Mouse (Mus musculus): ENCODE measurements around the gene 1700003E16Rik. TPM values are rescaled to one million over a fixed set of nuclear protein-coding genes. Genes with fewer than 3 reads are reported as not detected.

1700003E16Rik gene
- polyA plus RNA-seq, 2 experiments: 0.21 to 1.9 TPM

- 70% methylated on average over 6 of the region's 6 CpGs for WGBS
Measured at GRCm38 (mm10) chr6:83131469-83132034, 24.7 kb upstream of the 1700003E16Rik start.

GRCm38 (mm10) chr6:83132176-83132919 lies 23.9 kb upstream of the 1700003E16Rik start:
- no peak for ATAC-seq (ENCODE audit: low FRiP score, low read depth)
- DNase-seq (ENCODE audit: low spot score): no peak
- no peaks in the 10 kb centered on the region for H3K36me3 ChIP-seq (ENCODE audit: control insufficient read depth, insufficient read depth, low read length)
- no peak overlapping the region for H3K4me2 ChIP-seq (replicated peaks; ENCODE audit: low read depth, low read length, severe bottlenecking)
- TF ChIP-seq POLR2A (IDR thresholded peaks at IDR 0.05; ENCODE audit: borderline replicate concordance, extremely low read depth, insufficient read depth, insufficient read length): no peak
- H3K9ac ChIP-seq (ENCODE audit: low read depth, low read length, severe bottlenecking): no peak overlapping the region
- WGBS: 89% methylated on average over 9 of the region's 9 CpGs
- no peaks in the 10 kb centered on the region for H3K9me3 ChIP-seq (ENCODE audit: control insufficient read depth, low read length)
- no peak overlapping the region for H3K4me3 ChIP-seq (replicated peaks; ENCODE audit: low read length)
- H3K4me1 ChIP-seq (ENCODE audit: control insufficient read depth, insufficient read depth, low read length): peaks cover 12% of the 10 kb centered on the region
- H3K27me3 ChIP-seq (ENCODE audit: control insufficient read depth, insufficient read depth, low read length): no peaks in the 10 kb centered on the region
- H3K27ac ChIP-seq (replicated peaks; ENCODE audit: low read depth, low read length): no peak overlapping the region

More at GRCm38 (mm10) chr6:83131469-83132034, 24.7 kb upstream of the 1700003E16Rik start:
- DNase-seq (ENCODE audit: low spot score) (no peak), ATAC-seq (ENCODE audit: low FRiP score, low read depth) (no peak)
- Histone ChIP-seq H3K4me2 (replicated peaks; ENCODE audit: low read depth, low read length, severe bottlenecking) (no peak overlapping the region), H3K9ac (ENCODE audit: low read depth, low read length, severe bottlenecking) (no peak overlapping the region), H3K4me3 (replicated peaks; ENCODE audit: low read length) (no peak overlapping the region), H3K27ac (replicated peaks; ENCODE audit: low read depth, low read length) (no peak overlapping the region), H3K9me3 (ENCODE audit: control insufficient read depth, low read length) (no peaks in the 10 kb centered on the region), H3K4me1 (ENCODE audit: control insufficient read depth, insufficient read depth, low read length) (peaks cover 11% of the 10 kb centered on the region), H3K27me3 (ENCODE audit: control insufficient read depth, insufficient read depth, low read length) (no peaks in the 10 kb centered on the region), H3K36me3 (ENCODE audit: control insufficient read depth, insufficient read depth, low read length) (no peaks in the 10 kb centered on the region)
- TF ChIP-seq POLR2A (IDR thresholded peaks at IDR 0.05; ENCODE audit: borderline replicate concordance, extremely low read depth, insufficient read depth, insufficient read length): no peak

GRCm38 (mm10) chr6:83134226-83134625 lies 22.0 kb upstream of the 1700003E16Rik start:
- peaks cover 27% of the 10 kb centered on the region for H3K4me1 ChIP-seq (ENCODE audit: control insufficient read depth, insufficient read depth, low read length)
- H3K9me3 ChIP-seq (ENCODE audit: control insufficient read depth, low read length): no peaks in the 10 kb centered on the region
- ATAC-seq (ENCODE audit: low FRiP score, low read depth) (no peak), DNase-seq (ENCODE audit: low spot score) (no peak)
- TF ChIP-seq POLR2A (IDR thresholded peaks at IDR 0.05; ENCODE audit: borderline replicate concordance, extremely low read depth, insufficient read depth, insufficient read length): no peak
- H3K27me3 ChIP-seq (ENCODE audit: control insufficient read depth, insufficient read depth, low read length): no peaks in the 10 kb centered on the region
- WGBS: 77% methylated on average over 3 of the region's 3 CpGs
- no peak overlapping the region for H3K4me2 ChIP-seq (replicated peaks; ENCODE audit: low read depth, low read length, severe bottlenecking)
- no peak overlapping the region for H3K27ac ChIP-seq (replicated peaks; ENCODE audit: low read depth, low read length)
- no peak overlapping the region for H3K4me3 ChIP-seq (replicated peaks; ENCODE audit: low read length)
- no peaks in the 10 kb centered on the region; the same call in 1 of the 2 replicates for H3K36me3 ChIP-seq (ENCODE audit: control insufficient read depth, insufficient read depth, low read length)
- H3K9ac ChIP-seq (ENCODE audit: low read depth, low read length, severe bottlenecking): no peak overlapping the region

- no peaks in the 10 kb centered on the region for H3K27me3 ChIP-seq (ENCODE audit: control insufficient read depth, insufficient read depth, low read length)
- H3K4me3 ChIP-seq (replicated peaks; ENCODE audit: low read length): peak within 1 kb of the TSS; percentile 61
- H3K36me3 ChIP-seq (ENCODE audit: control insufficient read depth, insufficient read depth, low read length): peaks cover 2% of the 10 kb centered on the region
- no peak for ATAC-seq (ENCODE audit: low FRiP score, low read depth)
- peak within 1 kb of the TSS; percentile 90 for H3K4me2 ChIP-seq (replicated peaks; ENCODE audit: low read depth, low read length, severe bottlenecking)
- peaks cover 35% of the 10 kb centered on the region for H3K4me1 ChIP-seq (ENCODE audit: control insufficient read depth, insufficient read depth, low read length)
- H3K27ac ChIP-seq (replicated peaks; ENCODE audit: low read depth, low read length): peak within 1 kb of the TSS; percentile 100
- H3K9me3 ChIP-seq (ENCODE audit: control insufficient read depth, low read length): no peaks in the 10 kb centered on the region
- WGBS: 58% methylated on average over 7 of the region's 7 CpGs
- H3K9ac ChIP-seq (ENCODE audit: low read depth, low read length, severe bottlenecking): peak within 1 kb of the TSS; percentile 90
- DNase-seq (ENCODE audit: low spot score): no peak
- no peak for TF ChIP-seq POLR2A (IDR thresholded peaks at IDR 0.05; ENCODE audit: borderline replicate concordance, extremely low read depth, insufficient read depth, insufficient read length)
Measured at GRCm38 (mm10) chr6:83134951-83135513, 21.2 kb upstream of the 1700003E16Rik start, which contains the start of gene Rtkn. TSS of gene Rtkn (plus strand) at chr6:83135463.

- WGBS: 5% methylated on average over 37 of the region's 37 CpGs
- peak overlapping the region; percentile 90 for H3K9ac ChIP-seq (ENCODE audit: low read depth, low read length, severe bottlenecking)
- peaks cover 35% of the 10 kb centered on the region for H3K4me1 ChIP-seq (ENCODE audit: control insufficient read depth, insufficient read depth, low read length)
- 0 out of 2 replicates have a peak, but pooled peaks have one; percentile 28 for TF ChIP-seq POLR2A (IDR thresholded peaks at IDR 0.05; ENCODE audit: borderline replicate concordance, extremely low read depth, insufficient read depth, insufficient read length)
- peak overlapping the region; percentile 61 for H3K4me3 ChIP-seq (replicated peaks; ENCODE audit: low read length)
- no peaks in the 10 kb centered on the region for H3K27me3 ChIP-seq (ENCODE audit: control insufficient read depth, insufficient read depth, low read length)
- peak overlapping the region; percentile 100 for H3K27ac ChIP-seq (replicated peaks; ENCODE audit: low read depth, low read length)
- H3K4me2 ChIP-seq (replicated peaks; ENCODE audit: low read depth, low read length, severe bottlenecking): peak overlapping the region; percentile 90
- DNase-seq (ENCODE audit: low spot score) (peak; percentile 44), ATAC-seq (ENCODE audit: low FRiP score, low read depth) (no peak)
- H3K36me3 ChIP-seq (ENCODE audit: control insufficient read depth, insufficient read depth, low read length): peaks cover 3% of the 10 kb centered on the region
- H3K9me3 ChIP-seq (ENCODE audit: control insufficient read depth, low read length): no peaks in the 10 kb centered on the region
Measured at GRCm38 (mm10) chr6:83135571-83136161, 20.5 kb upstream of the 1700003E16Rik start.

Measured in limb, embryonic 14.5 days (tissue).